Mouse (Mus musculus) induced T-regulatory cell, adult 2 months (primary cell): ENCODE results near the gene Slc25a28.
A peak's percentile ranks its signal among the peaks of the same experiment; 100 is the strongest.

Source experiments
- DNase-seq: peaks from one replicate; pipeline ENCODE4 v3.0.0-alpha.2; 2012; ENCODE audit warnings: low read depth

Slc25a28 gene

GRCm38 (mm10) chr19:43675525-43676400 lies 1.1 kb upstream of the Slc25a28 start:
- DNase-seq = peak; percentile 71

DNA sequence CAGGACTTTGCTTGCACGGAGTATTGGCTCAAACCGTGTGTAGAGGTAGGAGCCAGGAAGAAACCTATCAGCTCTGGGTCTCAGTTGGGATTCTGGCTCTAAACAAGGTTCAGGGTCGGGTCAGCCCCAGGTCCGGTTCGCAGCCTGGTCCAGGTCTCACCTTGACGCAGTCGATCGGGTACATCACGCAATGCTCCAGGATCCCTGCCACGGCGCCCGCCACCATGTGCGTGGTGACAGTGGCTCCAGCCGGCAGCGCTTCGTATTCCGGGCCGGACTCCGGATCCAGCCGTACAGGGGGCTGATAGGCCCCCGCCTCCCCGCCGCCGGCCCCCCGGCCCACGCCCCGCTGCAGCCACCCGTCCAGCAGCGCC lies 378 bp downstream of the Slc25a28 start:
- DNase-seq = no peak

GRCm38 (mm10) chr19:43673513-43674315 lies 967 bp downstream of the Slc25a28 start:
- peak; percentile 73 for DNase-seq

DNA sequence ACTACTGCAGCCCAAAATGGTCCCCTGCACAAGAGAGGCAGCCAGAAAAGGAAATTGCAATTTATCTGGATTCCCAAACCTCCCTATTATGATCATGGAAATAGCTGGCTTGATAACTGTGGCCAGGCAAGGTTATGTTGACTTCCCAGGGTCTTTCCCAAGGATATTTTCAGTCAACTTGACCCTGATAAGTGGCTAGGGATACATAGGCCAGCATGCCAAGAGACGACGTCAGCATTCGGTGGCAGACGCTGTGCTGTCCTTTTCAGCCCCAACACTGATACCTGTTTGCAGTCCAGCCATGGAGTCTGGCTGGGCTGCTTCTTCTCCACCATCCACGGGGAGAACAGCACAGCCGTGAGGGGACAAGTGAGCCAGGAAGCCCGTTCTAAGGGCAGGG lies 3.6 kb downstream of the Slc25a28 start:
- no peak for DNase-seq

GRCm38 (mm10) chr19:43669136-43669759 lies 5.4 kb downstream of the Slc25a28 start:
- DNase-seq = no peak

GRCm38 (mm10) chr19:43667430-43667809 lies 7.3 kb downstream of the Slc25a28 start:
- DNase-seq = peak; percentile 52

GRCm38 (mm10) chr19:43666661-43667429 lies 7.8 kb downstream of the Slc25a28 start:
- no peak for DNase-seq

- peak; percentile 71 for DNase-seq
These were observed 9.1 kb downstream of the Slc25a28 start for GRCm38 (mm10) chr19:43665441-43666048.

GRCm38 (mm10) chr19:43663471-43663870 lies 11.2 kb downstream of the Slc25a28 start:
- no peak for DNase-seq

DNA sequence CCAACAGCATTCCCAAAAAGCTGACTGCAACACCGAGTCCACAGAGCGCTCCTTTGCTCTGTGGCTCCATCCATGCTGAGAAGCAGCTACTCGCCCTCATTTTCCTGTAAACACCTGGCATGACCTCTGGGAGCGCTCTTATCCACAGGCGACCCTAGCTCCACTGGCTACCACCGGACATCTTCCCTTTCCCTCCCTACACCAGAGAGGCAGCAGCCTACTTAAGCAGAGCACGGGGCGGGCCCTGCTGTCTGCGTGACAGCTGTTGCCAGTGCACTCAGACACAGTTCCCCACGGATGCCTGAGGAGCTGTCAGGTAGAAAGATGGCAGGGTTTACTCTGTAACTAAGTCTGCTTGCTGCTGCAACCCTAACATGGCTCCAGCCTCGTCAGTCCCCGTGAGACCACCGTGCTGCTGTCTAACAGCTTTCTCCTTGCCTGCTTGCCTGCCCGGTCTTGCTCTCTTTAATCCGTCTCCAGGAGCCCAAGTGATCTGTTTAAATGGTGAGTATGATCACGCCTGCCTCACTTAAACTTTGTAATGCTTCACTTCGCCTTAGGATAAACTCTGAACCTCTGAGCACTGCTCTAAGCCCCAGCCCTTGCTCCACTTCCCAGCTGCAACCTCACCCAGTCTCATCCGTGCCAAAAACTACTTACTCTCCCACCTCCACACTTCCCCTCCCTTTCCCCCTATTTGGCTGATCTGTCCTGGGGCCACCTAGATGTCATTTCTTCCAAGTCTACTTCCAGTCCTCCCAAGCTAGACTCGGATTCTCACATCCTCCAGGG lies 12.3 kb downstream of the Slc25a28 start:
- DNase-seq = no peak

- no peak for DNase-seq
These were observed 13.9 kb downstream of the Slc25a28 start for GRCm38 (mm10) chr19:43660774-43661173.

- DNase-seq = no peak
These were observed 15.0 kb downstream of the Slc25a28 start for GRCm38 (mm10) chr19:43659632-43660031.

DNA sequence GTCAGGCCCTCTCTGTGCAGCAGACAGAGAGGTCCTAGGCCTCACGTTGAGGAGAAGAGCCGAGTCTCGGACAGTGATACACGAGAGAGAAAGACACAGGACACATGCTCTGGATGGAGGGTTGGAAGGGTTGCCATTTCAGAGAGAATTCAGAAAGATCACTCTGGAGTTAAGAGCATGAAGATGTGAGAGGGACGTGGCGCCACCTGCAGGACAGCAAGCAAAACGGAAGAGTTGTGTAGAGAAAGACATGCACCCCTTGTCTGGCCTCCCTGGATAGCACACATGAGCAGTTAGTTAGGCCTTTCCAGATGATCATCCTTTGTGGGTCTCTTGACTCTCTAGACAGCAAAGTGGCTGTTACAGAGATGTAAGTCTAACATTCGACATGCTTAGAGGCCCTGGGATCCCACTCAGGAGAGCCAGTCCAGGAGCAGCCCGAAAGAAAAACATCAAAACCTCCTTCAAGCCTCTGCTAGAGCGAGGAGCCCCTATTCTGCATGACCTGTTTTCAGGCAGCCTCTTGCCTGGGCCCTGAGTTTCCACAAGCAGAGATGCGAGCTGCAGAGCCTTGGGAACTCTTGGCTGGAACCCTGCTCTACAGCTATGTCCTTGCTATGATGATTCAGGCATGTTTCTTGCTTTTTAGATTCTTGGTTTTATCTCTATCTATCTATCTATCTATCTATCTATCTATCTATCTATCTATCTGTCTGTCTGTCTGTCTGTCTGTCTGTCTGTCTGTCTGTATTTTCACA lies 18.8 kb downstream of the Slc25a28 start:
- DNase-seq = peak; percentile 74

- DNase-seq = no peak
These were observed 23.4 kb downstream of the Slc25a28 start for GRCm38 (mm10) chr19:43651241-43651785.

GRCm38 (mm10) chr19:43648343-43648742 lies 26.3 kb downstream of the Slc25a28 start:
- no peak for DNase-seq

DNA sequence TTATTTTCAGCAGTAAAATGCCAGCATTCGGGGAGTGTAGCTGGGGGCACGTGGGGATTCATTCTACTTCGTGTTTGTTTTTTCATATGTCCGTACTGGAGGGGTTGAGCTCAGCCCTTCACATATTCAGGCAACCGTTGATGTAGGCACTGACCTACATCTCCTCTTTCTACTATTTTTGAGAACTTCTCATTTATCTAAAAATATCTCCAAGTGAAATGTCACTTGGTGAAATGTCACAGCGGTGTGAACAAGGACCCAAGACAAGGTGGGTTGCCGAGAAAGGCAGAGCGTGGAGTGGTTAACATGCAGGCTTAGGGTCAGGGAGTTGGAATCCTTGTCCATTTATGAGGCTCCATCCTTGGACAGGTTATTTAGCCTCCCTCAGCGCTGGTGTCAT lies 27.4 kb downstream of the Slc25a28 start:
- no peak for DNase-seq

GRCm38 (mm10) chr19:43646852-43647251 lies 27.8 kb downstream of the Slc25a28 start:
- no peak for DNase-seq

- DNase-seq = no peak
These were observed 29.2 kb downstream of the Slc25a28 start for GRCm38 (mm10) chr19:43645508-43645907.

DNA sequence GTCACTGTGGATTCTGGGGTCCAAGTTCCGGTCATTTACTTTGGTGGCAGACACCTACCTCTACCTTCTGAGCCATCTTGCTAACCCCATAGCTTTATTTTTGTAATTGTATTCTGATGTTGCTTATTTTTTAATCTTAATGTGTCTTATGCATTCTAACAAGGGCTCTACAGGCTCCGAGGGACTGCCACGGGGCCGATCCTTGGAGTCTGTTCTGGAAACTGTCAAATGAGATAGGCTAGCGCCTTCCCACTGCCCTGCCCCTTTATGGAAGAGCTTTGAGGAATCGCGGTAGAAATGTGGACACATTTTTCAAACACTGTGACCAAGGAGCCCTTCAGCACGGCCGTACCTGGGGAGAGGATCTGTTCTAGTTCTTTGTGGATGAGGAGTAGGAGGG lies 31.8 kb downstream of the Slc25a28 start:
- DNase-seq = no peak

DNA sequence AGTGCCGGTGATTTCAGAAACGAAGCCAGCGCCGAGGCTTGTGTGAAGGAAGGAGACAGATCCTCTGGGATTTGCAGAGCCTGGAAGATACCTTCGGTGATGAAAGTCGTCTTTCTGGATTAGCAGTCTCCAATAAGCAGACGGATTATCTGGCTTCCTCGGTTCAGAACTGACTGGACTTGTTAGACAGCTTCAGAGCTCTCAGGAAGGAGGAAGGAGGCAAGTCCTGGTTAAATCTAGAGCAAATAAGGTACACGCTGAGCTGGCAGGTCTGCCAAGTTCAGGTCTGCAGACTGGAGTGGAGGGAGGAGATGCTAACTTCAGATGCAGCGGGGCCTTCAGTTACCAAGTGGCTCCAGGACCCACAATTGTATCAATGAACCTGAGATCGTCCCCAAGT lies 32.8 kb downstream of the Slc25a28 start:
- DNase-seq = no peak
